Mouse (Mus musculus) stomach, postnatal 0 days (tissue): ENCODE data around the gene Rcor2.

Experiments used
- CTCF ChIP-seq: IDR thresholded peaks from 2 replicates; pipeline ENCODE4 v1.5.1; 2016; ENCODE audit warnings: antibody characterized with exemption, low read depth, mild to moderate bottlenecking, moderate library complexity
- EP300 ChIP-seq: optimal IDR thresholded peaks from 2 replicates; pipeline ENCODE3; 2016; ENCODE audit warnings: antibody characterized with exemption

- TF ChIP-seq EP300: no peak
- TF ChIP-seq CTCF: no peak
Observed at GRCm38 (mm10) chr19:7276796-7277195, 9.7 kb downstream of the Rcor2 start.
